Mouse (Mus musculus): ENCODE data around the gene Hipk2. TPM values are rescaled to one million over a fixed set of nuclear protein-coding genes. Genes with fewer than 3 reads are reported as not detected.

Hipk2 gene
- total and polyA plus RNA-seq, 3 experiments: 3.9 to 85.1 (median 14.1) TPM

DNA sequence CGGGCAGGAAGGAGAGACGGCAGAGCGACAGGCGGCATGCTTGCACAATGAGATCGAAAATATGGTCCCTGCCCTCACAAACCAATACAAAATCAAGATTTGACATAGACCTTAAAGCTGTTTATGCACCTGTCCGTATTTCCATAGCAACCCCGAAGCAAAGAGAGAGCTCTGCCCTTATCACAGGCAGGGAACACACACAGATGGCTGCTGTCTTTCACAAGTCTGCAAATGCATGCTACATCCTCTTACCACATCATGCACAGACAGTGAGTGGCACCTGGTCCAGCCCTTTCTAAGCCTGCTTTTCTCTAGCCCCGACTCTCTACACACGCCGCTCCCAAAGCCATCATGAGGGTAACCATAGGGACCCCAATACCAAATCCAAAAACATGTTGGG lies 38.2 kb upstream of the Hipk2 start:
- DNase-seq (ENCODE audit: low read depth, low spot score): no peak
- no peaks in the 10 kb centered on the region for H3K9me3 ChIP-seq (replicated peaks; ENCODE audit: insufficient read depth, low read length)
- no peaks in the 10 kb centered on the region for H3K27me3 ChIP-seq (ENCODE audit: control insufficient read depth in 1 of 2, insufficient read depth in 2 of 2, low read length in 2 of 2)
- H3K79me2 ChIP-seq (ENCODE audit: control insufficient read depth, insufficient read depth, low read length, poor library complexity): no peaks in the 10 kb centered on the region
- no peak overlapping the region for H3K27ac ChIP-seq (ENCODE audit: control insufficient read depth, low read depth, low read length)
- H3K36me3 ChIP-seq (ENCODE audit: control insufficient read depth in 1 of 2, insufficient read depth in 2 of 2, low read length in 2 of 2): peaks cover 0 to 65% of the 10 kb centered on the region in 2 experiments; a peak in 2 of 4 replicates
- H3K9ac ChIP-seq (ENCODE audit: control insufficient read depth, low read depth, low read length, poor library complexity, severe bottlenecking): no peak overlapping the region
- TF ChIP-seq MAFK (IDR thresholded peaks at IDR 0.05; ENCODE audit: borderline replicate concordance, low read depth, low read length) (no peak), RCOR1 (IDR thresholded peaks at IDR 0.05; ENCODE audit: low read depth, low read length) (no peak), ELF1 (IDR thresholded peaks at IDR 0.05; ENCODE audit: low read depth, low read length) (no peak), JUND (IDR thresholded peaks at IDR 0.05; ENCODE audit: low read depth, low read length) (no peak), ZNF384 (IDR thresholded peaks at IDR 0.05; ENCODE audit: low read depth, low read length) (no peak), USF1 (IDR thresholded peaks at IDR 0.05; ENCODE audit: low read depth, low read length) (no peak), ZKSCAN1 (IDR thresholded peaks at IDR 0.05; ENCODE audit: low read depth, low read length) (no peak), HCFC1 (IDR thresholded peaks at IDR 0.05; ENCODE audit: low read depth, low read length) (no peak), ZC3H11A (IDR thresholded peaks at IDR 0.05; ENCODE audit: low read depth, low read length) (no peak)
- no peak overlapping the region for H3K4me3 ChIP-seq (ENCODE audit: control insufficient read depth in 1 of 2, insufficient read depth in 1 of 2, low read depth in 2 of 2, low read length in 2 of 2)
- peaks cover 44 to 69% of the 10 kb centered on the region in 2 experiments for H3K4me1 ChIP-seq (ENCODE audit: control insufficient read depth in 1 of 2, insufficient read depth in 2 of 2, low read length in 2 of 2)

DNA sequence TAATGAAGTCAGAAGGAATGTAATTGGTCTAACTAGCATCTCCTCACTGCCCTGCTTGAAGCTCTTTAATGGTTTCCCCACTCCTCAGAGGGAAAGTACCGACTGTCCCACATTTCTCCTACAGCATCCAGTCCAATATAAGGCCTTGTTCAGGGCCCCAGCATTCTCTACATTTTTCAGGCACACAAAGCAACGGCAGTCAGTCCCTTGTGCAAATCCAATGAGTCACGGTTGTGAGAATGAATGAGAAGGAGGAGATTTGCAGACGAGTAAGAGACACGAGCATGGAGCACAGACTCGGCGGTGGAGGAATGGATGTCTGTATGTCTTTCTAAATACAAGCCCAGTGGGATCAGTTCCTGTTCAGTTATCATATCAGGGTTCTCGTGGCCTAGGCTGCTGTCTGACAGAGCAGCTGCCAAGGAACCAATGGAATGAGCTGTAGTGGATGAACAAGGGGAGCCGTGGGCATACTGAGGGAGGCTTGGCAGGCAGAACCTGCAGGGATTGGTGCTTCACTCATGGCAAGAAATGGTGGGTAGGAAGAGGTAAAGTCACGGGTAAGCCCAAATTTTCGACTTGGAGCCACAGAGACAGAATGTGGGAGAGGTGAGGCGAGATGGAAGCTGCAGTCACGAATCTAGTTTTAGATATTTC lies 37.5 kb upstream of the Hipk2 start:
- no peak overlapping the region for H3K4me3 ChIP-seq (ENCODE audit: control insufficient read depth in 1 of 2, insufficient read depth in 1 of 2, low read depth in 2 of 2, low read length in 2 of 2)
- no peaks in the 10 kb centered on the region for H3K79me2 ChIP-seq (ENCODE audit: control insufficient read depth, insufficient read depth, low read length, poor library complexity)
- H3K9ac ChIP-seq (ENCODE audit: control insufficient read depth, low read depth, low read length, poor library complexity, severe bottlenecking): no peak overlapping the region
- H3K36me3 ChIP-seq (ENCODE audit: control insufficient read depth in 1 of 2, insufficient read depth in 2 of 2, low read length in 2 of 2): peaks cover 0 to 58% of the 10 kb centered on the region in 2 experiments; a peak in 2 of 4 replicates
- H3K27ac ChIP-seq (ENCODE audit: control insufficient read depth, low read depth, low read length): peak overlapping the region; percentile 24; the same call in 1 of the 2 replicates
- TF ChIP-seq ZNF384 (IDR thresholded peaks at IDR 0.05; ENCODE audit: low read depth, low read length): no peak
- TF ChIP-seq MYB (IDR thresholded peaks at IDR 0.05; ENCODE audit: low read depth, low read length): no peak
- TF ChIP-seq MAX (IDR thresholded peaks at IDR 0.05; ENCODE audit: low read length): no peak
- TF ChIP-seq TCF12 (IDR thresholded peaks at IDR 0.05; ENCODE audit: low read depth, low read length): no peak
- no peak for TF ChIP-seq E2F4 (IDR thresholded peaks at IDR 0.05; ENCODE audit: borderline replicate concordance, low read depth, low read length)
- no peak for TF ChIP-seq JUND (IDR thresholded peaks at IDR 0.05; ENCODE audit: low read depth, low read length)
- H3K9me3 ChIP-seq (replicated peaks; ENCODE audit: insufficient read depth, low read length): no peaks in the 10 kb centered on the region
- peaks cover 40 to 62% of the 10 kb centered on the region in 2 experiments for H3K4me1 ChIP-seq (ENCODE audit: control insufficient read depth in 1 of 2, insufficient read depth in 2 of 2, low read length in 2 of 2)
- DNase-seq (ENCODE audit: low read depth, low spot score): peak; percentile 49
- H3K27me3 ChIP-seq (ENCODE audit: control insufficient read depth in 1 of 2, insufficient read depth in 2 of 2, low read length in 2 of 2): no peaks in the 10 kb centered on the region

DNA sequence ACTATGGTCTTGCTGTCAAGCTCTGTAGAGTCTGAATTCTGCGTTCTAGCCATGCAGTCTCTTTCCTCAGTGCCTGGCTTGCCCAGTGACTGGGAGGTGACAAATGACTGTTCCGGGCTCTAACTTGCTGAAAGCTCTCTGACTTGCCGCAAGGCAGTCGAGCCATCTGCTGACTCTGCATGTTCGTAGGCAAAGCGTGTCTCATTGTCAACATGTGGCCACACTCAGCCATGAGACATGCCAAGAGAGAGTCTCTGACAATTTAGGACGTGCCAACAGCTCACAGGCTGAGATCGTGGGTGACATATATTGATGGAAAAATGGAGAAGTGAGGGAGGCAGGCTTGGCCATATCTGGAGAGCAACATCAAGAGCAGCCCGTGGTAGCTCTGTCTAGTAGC lies 36.9 kb upstream of the Hipk2 start:
- H3K9me3 ChIP-seq (replicated peaks; ENCODE audit: insufficient read depth, low read length): no peaks in the 10 kb centered on the region
- no peak overlapping the region for H3K9ac ChIP-seq (ENCODE audit: control insufficient read depth, low read depth, low read length, poor library complexity, severe bottlenecking)
- no peaks in the 10 kb centered on the region for H3K79me2 ChIP-seq (ENCODE audit: control insufficient read depth, insufficient read depth, low read length, poor library complexity)
- H3K4me1 ChIP-seq (ENCODE audit: control insufficient read depth in 1 of 2, insufficient read depth in 2 of 2, low read length in 2 of 2): peaks cover 40 to 55% of the 10 kb centered on the region in 2 experiments
- peaks cover 0 to 53% of the 10 kb centered on the region in 2 experiments; a peak in 2 of 4 replicates for H3K36me3 ChIP-seq (ENCODE audit: control insufficient read depth in 1 of 2, insufficient read depth in 2 of 2, low read length in 2 of 2)
- DNase-seq (ENCODE audit: low read depth, low spot score): peak; percentile 61
- peak overlapping the region; percentile 24; the same call in 1 of the 2 replicates for H3K27ac ChIP-seq (ENCODE audit: control insufficient read depth, low read depth, low read length)
- H3K4me3 ChIP-seq (ENCODE audit: control insufficient read depth in 1 of 2, insufficient read depth in 1 of 2, low read depth in 2 of 2, low read length in 2 of 2): no peak overlapping the region
- no peaks in the 10 kb centered on the region for H3K27me3 ChIP-seq (ENCODE audit: control insufficient read depth in 1 of 2, insufficient read depth in 2 of 2, low read length in 2 of 2)
- TF ChIP-seq MAFK (IDR thresholded peaks at IDR 0.05; ENCODE audit: borderline replicate concordance, low read depth, low read length): 0 out of 2 replicates have a peak, but pooled peaks have one; percentile 15
- no peak for TF ChIP-seq POLR2AphosphoS2 (IDR thresholded peaks at IDR 0.05; ENCODE audit: low read length)
- TF ChIP-seq MAZ (IDR thresholded peaks at IDR 0.05; ENCODE audit: low read depth, low read length): no peak
